Mouse (Mus musculus): Measurements from ENCODE around the gene Etfrf1. TPM values are rescaled to one million over a fixed set of nuclear protein-coding genes. Genes with fewer than 3 reads are reported as not detected.

Gene Etfrf1
- polyA plus RNA-seq, 1 experiment from 2014 or later: 35.2 TPM

DNA sequence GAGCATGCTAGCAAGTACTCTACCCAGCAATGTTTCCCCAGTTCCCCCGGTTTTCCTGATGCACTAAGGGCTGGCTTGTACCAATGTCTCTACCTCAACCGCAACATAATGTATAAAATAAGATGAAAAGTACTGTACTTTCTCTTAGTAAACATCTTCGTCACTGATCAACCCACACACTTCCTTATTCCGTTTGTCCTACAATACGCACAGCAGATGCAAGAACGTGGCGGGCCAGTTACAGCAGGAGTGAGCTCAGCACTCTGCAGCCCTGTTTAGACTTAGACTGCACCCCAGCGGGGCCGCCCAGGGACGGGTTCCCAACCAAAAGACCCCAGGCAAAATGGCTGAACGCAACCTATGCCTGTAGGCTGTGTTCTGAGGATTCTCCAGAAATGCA, 17.5 kb upstream of the Etfrf1 start:
- Histone ChIP-seq H3K4me3 (replicated peaks) (no peak overlapping the region), H3K27me3 (no peaks in the 10 kb centered on the region), H3K9ac (no peak overlapping the region), H3K27ac (replicated peaks) (no peak overlapping the region), H3K4me1 (peaks cover 6% of the 10 kb centered on the region; the same call in 1 of the 2 replicates), H3K4me2 (replicated peaks) (no peak overlapping the region), H3K36me3 (no peaks in the 10 kb centered on the region), H3K9me3 (replicated peaks) (no peaks in the 10 kb centered on the region)
- ATAC-seq (ENCODE audit: insufficient number of reproducible peaks, low FRiP score, low TSS enrichment, low read depth): no peak
- 71% methylated on average over 11 of the region's 11 CpGs for WGBS

DNA sequence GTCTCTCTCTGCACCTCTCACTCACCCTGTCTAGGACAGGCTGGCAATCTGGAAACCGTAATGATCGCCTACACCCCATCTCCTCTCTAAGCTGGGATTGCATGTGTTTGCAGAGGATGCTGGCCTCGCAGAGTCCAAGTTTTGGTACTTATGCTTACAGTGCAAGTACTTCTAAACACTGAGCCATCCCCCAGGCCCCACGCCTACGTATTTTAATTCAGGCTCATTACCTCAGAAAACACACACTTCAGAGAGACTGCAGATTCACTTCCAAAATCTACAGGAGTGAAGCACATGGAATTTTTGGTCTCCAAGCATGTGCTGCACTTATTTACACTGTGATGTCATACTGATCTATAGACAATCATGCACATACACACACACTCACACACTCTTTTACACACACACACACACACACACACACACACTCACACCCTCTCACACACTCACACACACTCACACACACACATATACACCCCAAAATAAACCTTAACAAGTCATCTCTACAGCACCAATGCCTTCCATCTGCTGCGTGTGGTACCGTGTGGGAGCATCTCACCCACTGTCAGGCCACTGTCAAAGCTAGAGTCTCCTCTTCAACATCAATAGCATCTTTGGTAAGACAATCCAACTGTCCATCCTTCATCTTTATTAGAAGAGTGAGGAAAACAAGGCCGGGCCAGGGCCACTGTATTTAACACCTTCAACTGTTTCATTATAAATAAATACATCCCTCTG, 12.8 kb upstream of the Etfrf1 start:
- Histone ChIP-seq H3K9me3 (replicated peaks) (no peaks in the 10 kb centered on the region), H3K27me3 (no peaks in the 10 kb centered on the region), H3K36me3 (no peaks in the 10 kb centered on the region), H3K4me2 (replicated peaks) (no peak overlapping the region), H3K9ac (no peak overlapping the region), H3K4me3 (replicated peaks) (no peak overlapping the region), H3K4me1 (no peaks in the 10 kb centered on the region), H3K27ac (replicated peaks) (no peak overlapping the region)
- WGBS: 92% methylated on average over 8 of the region's 8 CpGs
- ATAC-seq (ENCODE audit: insufficient number of reproducible peaks, low FRiP score, low TSS enrichment, low read depth): no peak

DNA sequence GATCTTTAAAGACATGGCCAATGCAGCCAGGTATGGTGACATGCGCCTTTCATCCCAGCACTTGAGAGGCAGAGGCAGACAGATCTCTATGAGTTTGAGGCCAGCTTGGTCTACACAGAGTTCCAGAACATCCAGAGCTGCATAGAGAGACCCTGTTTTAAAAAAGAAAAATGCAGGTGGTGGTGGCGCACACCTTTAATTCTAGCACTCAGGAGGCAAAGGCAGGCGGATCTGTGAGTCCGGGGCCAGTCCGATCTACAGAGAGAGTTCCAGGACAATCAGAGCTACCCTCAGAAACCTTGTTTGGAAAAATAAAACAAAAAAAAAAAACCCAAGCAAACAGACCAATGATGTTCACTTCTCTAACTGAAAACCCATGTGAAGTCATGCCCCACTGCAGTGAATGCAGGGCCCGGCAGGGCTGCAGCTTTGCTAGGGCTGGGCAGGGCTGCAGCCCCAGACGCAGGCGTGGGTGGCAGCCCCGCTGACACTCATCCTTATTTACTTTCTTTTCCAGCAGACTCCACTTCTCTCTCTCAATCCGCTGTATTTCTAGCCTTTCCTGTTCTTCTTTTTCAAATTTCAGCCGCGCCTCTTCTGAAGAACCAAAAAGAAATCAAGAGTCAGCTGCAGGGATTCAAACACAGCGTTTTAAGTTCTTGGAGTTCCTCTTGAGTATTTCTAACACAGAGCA, 8.4 kb upstream of the Etfrf1 start:
- 74% methylated on average over 13 of the region's 13 CpGs for WGBS
- Histone ChIP-seq H3K36me3 (no peaks in the 10 kb centered on the region), H3K4me1 (no peaks in the 10 kb centered on the region), H3K4me3 (replicated peaks) (no peak overlapping the region), H3K9me3 (replicated peaks) (no peaks in the 10 kb centered on the region), H3K27me3 (no peaks in the 10 kb centered on the region), H3K4me2 (replicated peaks) (no peak overlapping the region), H3K9ac (no peak overlapping the region), H3K27ac (replicated peaks) (no peak overlapping the region)
- ATAC-seq (ENCODE audit: insufficient number of reproducible peaks, low FRiP score, low TSS enrichment, low read depth): no peak

DNA sequence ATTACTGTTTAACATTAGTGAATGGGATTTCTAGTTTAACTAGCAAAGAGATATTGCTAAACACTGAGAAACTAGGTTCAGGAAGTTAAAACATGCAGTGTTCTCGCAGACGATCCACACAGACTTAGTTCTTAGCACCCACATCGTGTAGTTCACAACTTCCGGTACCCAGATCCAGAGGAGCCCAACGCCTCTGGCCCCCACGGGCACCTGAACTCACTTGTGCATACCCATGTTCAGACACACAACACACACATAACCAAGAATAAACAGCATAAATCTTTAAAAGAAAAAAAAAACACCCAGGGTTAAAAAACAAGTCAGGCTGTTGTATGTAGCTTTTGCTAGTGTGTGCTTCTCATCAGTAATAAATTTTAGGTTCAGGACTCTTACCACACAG, 6.5 kb upstream of the Etfrf1 start:
- WGBS: 94% methylated on average over 6 of the region's 6 CpGs
- no peaks in the 10 kb centered on the region for H3K36me3 ChIP-seq

DNA sequence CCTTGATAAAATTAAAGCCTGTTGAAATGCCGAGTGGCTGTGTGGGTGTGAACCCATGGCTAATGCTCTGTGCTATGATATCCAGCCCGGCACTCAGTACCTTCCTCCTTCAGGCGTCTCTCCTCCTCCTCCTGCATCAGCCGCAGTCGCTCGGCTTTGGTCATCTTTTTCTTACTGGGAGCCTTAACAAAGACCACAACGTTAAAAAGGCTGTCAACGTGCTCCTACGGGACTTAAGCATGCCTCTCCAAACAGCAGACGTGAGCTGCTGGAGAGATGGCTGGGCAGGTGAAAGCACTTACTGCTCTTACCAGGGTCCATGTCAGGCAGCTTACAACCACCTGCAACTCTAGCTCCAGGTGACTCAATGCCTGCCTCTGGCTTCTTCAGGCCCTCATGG, 5.8 kb upstream of the Etfrf1 start:
- no peaks in the 10 kb centered on the region for H3K27me3 ChIP-seq
- ATAC-seq (ENCODE audit: insufficient number of reproducible peaks, low FRiP score, low TSS enrichment, low read depth): no peak
- no peaks in the 10 kb centered on the region for H3K36me3 ChIP-seq
- 61% methylated on average over 10 of the region's 10 CpGs for WGBS
- no peak overlapping the region for H3K27ac ChIP-seq (replicated peaks)
- H3K9me3 ChIP-seq (replicated peaks): no peaks in the 10 kb centered on the region
- no peak overlapping the region for H3K9ac ChIP-seq
- H3K4me1 ChIP-seq: peaks cover 2% of the 10 kb centered on the region
- H3K4me2 ChIP-seq (replicated peaks): no peak overlapping the region
- no peak overlapping the region for H3K4me3 ChIP-seq (replicated peaks)

More for the DNA sequence above, 6.5 kb upstream of the Etfrf1 start:
- no peaks in the 10 kb centered on the region for H3K9me3 ChIP-seq (replicated peaks)
- no peak overlapping the region for H3K27ac ChIP-seq (replicated peaks)
- no peak overlapping the region for H3K4me2 ChIP-seq (replicated peaks)
- no peak for ATAC-seq (ENCODE audit: insufficient number of reproducible peaks, low FRiP score, low TSS enrichment, low read depth)
- H3K27me3 ChIP-seq: no peaks in the 10 kb centered on the region
- no peaks in the 10 kb centered on the region for H3K4me1 ChIP-seq
- H3K9ac ChIP-seq: no peak overlapping the region
- no peak overlapping the region for H3K4me3 ChIP-seq (replicated peaks)

DNA sequence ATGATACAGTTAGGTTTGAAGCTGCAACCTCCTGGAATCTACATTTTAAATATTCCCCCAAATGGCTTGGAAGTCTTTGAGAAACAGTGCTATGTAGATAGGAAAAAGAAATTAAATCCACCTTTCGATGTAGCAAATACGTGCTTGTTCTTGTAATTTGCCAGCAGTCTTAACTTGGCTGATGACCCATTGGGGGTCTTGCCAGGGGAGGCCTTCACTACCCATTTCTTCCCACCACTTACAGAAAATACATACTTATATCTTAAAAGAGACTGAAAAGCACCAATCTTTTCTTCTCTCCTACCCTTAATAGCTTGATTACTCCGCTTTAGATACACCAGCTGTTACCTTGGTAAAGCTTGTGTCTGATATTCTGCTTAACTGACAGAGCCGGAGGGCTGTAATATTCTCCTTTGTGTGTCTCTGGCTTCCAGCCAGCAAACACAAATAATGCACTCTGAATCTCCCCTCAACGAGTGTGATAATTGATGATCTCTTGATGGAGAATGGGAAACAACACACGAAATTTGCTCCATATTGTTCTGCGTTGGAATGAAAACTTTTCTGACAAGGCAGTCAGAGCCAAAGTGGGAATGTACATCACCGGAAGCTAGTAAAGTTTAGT, 766 bp upstream of the Etfrf1 start:
- H3K9me3 ChIP-seq (replicated peaks): no peaks in the 10 kb centered on the region
- H3K4me2 ChIP-seq (replicated peaks): peak overlapping the region; percentile 64
- H3K9ac ChIP-seq: no peak overlapping the region
- 0 out of 2 replicates have a peak, but pooled peaks cover 7% of the 10 kb centered on the region for H3K36me3 ChIP-seq
- ATAC-seq (ENCODE audit: insufficient number of reproducible peaks, low FRiP score, low TSS enrichment, low read depth): no peak
- peak overlapping the region; percentile 74; the same call in 1 of the 2 replicates for H3K27ac ChIP-seq (replicated peaks)
- peak overlapping the region; percentile 64 for H3K4me3 ChIP-seq (replicated peaks)
- peaks cover 17% of the 10 kb centered on the region for H3K4me1 ChIP-seq
- H3K27me3 ChIP-seq: no peaks in the 10 kb centered on the region
- WGBS: 32% methylated on average over 8 of the region's 8 CpGs

DNA sequence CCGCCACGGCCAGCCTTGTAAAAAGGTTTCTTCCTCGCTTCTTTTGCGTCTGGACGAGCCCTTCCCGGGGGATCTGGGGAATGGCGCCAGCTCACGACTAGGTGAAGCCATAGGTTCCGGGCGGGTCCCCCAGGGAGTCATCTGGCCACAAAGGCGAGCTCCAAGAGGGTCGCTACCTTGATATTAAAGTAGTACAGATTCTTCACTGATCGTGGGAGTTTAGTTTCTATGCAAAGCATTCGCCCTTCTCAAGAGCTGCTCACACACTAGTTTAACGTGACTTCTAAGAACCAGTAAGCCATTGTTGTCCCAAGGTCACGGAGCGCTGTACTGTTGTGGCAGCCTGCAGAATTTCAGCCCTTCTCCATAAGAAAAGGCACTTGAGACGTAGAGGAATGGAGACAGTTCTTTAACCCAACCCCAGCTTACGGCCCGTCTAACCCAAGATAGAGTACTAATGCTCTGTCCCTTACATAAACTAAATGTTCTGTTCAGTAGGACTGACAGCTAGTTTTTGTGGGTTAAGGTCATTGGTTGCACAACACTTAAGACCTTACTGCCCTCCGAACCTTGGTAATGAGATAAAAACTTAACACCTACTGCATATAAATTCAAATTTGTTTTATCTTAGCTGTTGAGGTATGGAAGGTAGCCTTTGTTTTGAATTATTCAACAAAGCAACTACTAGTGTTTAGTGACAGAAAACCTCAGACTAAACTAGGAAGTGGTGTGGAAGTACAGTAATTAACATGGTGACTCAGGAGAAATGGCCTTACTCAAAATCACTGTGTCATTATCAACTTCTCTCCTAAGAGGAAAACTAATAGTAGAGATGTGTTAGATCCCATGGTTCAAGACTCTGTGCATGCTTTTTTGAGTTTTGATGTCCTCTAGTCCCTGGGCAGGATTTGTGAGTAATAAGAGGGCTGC, 707 bp downstream of the Etfrf1 start:
- H3K4me2 ChIP-seq (replicated peaks): peak overlapping the region; percentile 64
- no peaks in the 10 kb centered on the region for H3K9me3 ChIP-seq (replicated peaks)
- H3K4me3 ChIP-seq (replicated peaks): peak overlapping the region; percentile 64
- H3K27me3 ChIP-seq: no peaks in the 10 kb centered on the region
- ATAC-seq (ENCODE audit: insufficient number of reproducible peaks, low FRiP score, low TSS enrichment, low read depth): peak; percentile 41
- H3K36me3 ChIP-seq: 0 out of 2 replicates have a peak, but pooled peaks cover 11% of the 10 kb centered on the region
- peaks cover 17% of the 10 kb centered on the region for H3K4me1 ChIP-seq
- peak overlapping the region; percentile 71 for H3K9ac ChIP-seq
- WGBS: 4% methylated on average over 21 of the region's 21 CpGs
- H3K27ac ChIP-seq (replicated peaks): peak overlapping the region; percentile 93

DNA sequence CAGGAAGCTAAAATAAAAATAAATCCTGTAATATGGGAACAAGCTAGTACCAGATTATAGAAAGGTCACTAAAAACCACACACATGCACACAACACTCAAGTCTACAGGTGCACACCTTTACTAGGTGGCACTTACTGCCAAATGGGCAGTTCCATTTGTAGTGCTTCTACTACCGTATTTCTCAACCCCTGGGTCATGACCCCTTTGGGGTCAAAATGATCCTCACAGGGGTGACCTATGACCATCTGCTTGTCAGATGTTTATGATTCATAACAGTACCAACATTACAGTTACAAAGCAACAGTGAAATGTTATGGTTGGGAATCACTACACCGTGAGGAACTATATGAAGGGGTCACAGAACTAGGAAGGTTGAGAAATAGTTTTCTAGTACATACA, 3.0 kb downstream of the Etfrf1 start:
- Histone ChIP-seq H3K4me3 (replicated peaks) (no peak overlapping the region), H3K27ac (replicated peaks) (no peak overlapping the region), H3K9me3 (replicated peaks) (no peaks in the 10 kb centered on the region), H3K4me2 (replicated peaks) (no peak overlapping the region), H3K27me3 (no peaks in the 10 kb centered on the region), H3K9ac (no peak overlapping the region), H3K36me3 (peaks cover 19% of the 10 kb centered on the region; the same call in 1 of the 2 replicates), H3K4me1 (peaks cover 17% of the 10 kb centered on the region)
- no peak for ATAC-seq (ENCODE audit: insufficient number of reproducible peaks, low FRiP score, low TSS enrichment, low read depth)
- WGBS: 82% methylated on average over 2 of the region's 2 CpGs

DNA sequence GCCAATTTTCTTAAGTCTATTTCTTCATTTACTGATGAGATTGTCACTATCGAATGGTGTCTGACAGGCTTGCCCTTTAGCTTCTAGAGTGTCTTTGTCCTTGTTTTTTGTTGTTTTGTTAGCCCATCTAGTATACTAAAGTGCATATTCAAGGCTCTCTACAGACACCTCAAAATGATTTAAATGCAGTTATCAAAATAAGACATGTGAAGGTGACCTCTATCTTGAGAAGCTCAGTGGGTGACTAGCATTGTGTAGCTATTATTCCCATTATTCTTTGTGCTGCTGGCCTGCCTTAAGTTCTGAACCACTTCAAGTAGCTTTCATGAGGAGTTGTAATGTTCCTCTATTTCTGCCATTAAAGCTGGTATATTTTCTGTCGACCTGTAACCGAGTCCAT, 4.9 kb downstream of the Etfrf1 start:
- no peak overlapping the region for H3K4me3 ChIP-seq (replicated peaks)
- no peak overlapping the region for H3K4me2 ChIP-seq (replicated peaks)
- no peak for ATAC-seq (ENCODE audit: insufficient number of reproducible peaks, low FRiP score, low TSS enrichment, low read depth)
- no peak overlapping the region for H3K9ac ChIP-seq
- WGBS: 87% methylated on average over 3 of the region's 3 CpGs
- no peaks in the 10 kb centered on the region for H3K9me3 ChIP-seq (replicated peaks)
- peaks cover 10% of the 10 kb centered on the region for H3K4me1 ChIP-seq
- no peaks in the 10 kb centered on the region for H3K27me3 ChIP-seq
- no peak overlapping the region for H3K27ac ChIP-seq (replicated peaks)
- H3K36me3 ChIP-seq: peaks cover 27% of the 10 kb centered on the region; the same call in 1 of the 2 replicates

DNA sequence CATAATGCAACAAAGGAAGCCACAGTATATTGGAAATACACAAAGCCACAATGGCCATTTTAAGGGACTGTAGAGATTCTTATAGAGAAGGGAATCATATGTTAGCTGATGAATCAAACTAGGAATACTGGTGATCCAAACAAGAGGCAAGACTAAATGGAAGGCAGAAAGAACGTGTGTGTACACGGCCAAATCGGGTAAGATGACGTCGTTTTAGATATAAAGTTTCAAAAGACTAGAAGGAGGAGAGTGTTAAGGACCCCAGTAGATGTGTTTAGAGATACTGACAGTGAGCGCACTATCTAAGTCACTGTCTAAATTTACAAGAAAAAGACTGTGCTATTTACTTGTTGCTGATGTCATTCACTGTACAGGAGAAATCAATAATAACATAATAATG, 13.3 kb downstream of the Etfrf1 start:
- Histone ChIP-seq H3K9ac (no peak overlapping the region), H3K9me3 (replicated peaks) (no peaks in the 10 kb centered on the region), H3K27me3 (no peaks in the 10 kb centered on the region), H3K4me2 (replicated peaks) (no peak overlapping the region), H3K4me3 (replicated peaks) (no peak overlapping the region), H3K36me3 (peaks cover 9% of the 10 kb centered on the region; the same call in 1 of the 2 replicates), H3K27ac (replicated peaks) (no peak overlapping the region), H3K4me1 (no peaks in the 10 kb centered on the region)
- WGBS: 84% methylated on average over 6 of the region's 6 CpGs
- no peak for ATAC-seq (ENCODE audit: insufficient number of reproducible peaks, low FRiP score, low TSS enrichment, low read depth)
